Mouse (Mus musculus) mouse trophoblast stem cell (cell line): ENCODE results near the gene March6.

Source experiments
- in situ Hi-C, 2 experiments: fragments of 300-500 bp; cut with MseI, MboI; formaldehyde crosslinking; loops; 2 replicates in 1 of 2; 3 replicates in 1 of 2; pipeline ENCODE4 v1.15.1; 2025

March6 gene

GRCm38 (mm10) chr15:31454096-31454860, 76.6 kb downstream of the March6 start:
- in situ Hi-C loops, result loop anchor here in 1 of 2 experiments (10.0 kb wide), 1 partner anchor 141 kb away; no protein-coding TSS in a partner anchor

DNA sequence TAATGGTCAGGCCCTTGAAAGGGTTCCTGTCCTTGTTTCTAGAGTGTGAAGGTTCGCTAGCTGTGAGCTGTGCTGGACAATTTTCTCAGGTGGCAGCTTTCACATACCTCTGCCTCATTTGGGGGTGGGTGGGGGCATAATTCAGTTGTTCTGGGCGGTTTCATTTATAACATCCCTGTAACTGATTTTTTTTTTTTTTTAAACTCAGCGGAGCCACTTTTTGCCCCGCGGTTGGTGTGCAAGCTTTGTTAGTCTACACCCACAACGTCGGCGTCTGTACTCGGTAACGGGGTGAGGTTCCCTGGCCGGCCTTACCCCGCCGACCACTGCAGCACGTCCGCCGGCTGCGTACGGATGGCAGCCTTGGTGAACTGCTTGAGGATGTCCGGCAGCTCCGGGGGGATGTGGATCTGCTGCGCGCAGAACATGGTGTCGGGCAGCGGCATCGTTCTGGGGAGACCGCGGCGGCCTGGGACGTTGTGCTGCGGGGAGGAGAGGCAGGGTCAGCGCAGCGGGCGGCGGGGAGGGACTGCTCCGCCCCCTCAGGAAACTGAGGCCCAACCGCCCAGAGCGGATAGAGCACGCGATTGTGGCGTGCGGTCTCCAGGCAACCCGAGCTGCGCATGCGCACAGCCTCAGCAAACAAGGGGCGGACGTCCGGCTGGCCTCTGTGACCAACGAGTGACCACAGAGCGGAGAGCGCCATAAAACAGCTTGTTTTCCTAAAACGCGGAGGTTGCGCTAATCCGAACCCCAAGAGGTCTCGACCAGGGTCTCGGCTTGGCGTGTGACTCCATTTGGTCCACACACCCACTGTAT, 77.5 kb downstream of the March6 start, which contains the start of gene Ropn1l:
Gene Ropn1l (minus strand): TSS at position 640 of the 819 bp plus-strand sequence.
- in situ Hi-C loops, result loop anchor here in 1 of 2 experiments (10.0 kb wide), 1 partner anchor 141 kb away; no protein-coding TSS in a partner anchor

DNA sequence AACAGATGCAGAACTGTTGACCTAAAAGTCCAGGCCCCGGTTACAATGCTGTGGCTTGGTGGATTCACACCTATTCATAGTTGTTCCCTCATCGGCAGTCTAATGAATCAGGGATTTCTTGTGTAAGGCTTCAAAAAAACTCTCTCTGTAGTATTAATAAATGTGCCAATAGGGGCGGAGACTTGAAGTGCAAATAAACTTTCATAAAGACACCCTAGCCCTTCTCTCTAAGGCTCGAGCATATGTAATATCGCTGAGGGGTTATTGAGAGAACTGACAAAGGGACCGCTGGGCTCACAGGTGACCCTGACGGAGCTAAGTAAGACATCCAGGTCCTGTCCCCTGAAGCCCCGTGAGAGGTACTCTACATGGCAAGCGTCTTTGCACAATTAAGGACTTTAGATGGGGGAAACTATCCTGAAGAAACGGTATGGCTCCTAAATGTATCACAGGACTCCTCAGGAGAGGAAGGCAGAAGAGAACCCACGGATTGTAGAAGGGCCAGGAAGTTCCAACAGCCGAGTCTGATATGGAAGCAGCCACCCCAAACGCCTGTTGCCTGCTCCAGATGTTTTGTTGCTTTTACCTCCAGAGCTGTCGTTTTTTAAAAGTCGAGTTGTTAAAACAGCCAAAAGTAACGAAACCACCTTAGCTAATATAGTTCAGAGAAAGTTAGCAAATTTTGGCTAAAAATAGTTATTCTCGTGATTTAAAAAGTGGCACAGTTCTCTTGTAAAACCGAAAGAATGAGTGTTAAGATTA, 78.3 kb downstream of the March6 start:
- in situ Hi-C loops, result loop anchor here in 1 of 2 experiments (10.0 kb wide), 1 partner anchor 142 kb away; no protein-coding TSS in a partner anchor

DNA sequence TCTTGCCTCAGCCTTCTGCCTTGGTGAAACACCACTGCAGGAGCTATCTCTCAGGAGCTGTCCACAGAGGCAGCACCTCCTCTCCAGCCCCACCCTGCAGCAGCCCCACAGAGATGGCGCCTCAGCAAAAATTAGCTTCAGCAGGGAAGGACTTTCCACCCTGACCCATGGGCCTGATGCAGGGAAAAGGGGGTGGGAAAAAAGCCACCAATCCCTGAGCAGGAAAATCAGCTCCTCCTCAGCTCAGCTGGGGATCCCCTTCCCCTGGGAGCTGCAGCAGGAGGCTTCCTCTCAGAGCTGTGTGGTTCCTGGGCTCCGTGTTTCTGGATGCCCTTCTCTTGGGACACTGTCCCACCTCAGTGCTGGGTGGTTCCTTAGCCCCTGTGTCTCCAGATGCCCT, 81.1 kb downstream of the March6 start:
- in situ Hi-C loops, result loop anchor here in 1 of 2 experiments (10.0 kb wide), 2 partner anchors 135 to 145 kb away; no protein-coding TSS in a partner anchor

DNA sequence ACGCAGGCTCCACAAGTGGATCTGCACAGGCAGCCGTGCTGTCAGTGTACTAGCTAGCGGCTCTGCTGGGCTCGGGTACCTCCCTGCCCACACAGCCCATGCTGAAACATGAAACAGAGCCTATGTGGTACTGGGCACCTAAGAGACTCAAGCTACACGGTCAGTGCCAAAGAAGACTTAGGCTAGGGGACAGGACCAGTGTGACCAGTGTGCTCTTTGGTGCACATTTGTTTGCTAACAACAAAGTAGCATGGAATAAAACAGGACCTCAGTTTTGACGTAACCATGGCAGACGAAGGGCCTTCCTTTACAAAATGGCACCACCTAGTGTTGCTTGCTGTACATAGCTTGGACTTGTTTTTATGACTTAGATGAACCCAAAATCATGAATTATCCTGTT, 83.7 kb downstream of the March6 start:
- in situ Hi-C loops, result loop anchor here in 1 of 2 experiments (10.0 kb wide), 1 partner anchor 132 kb away; no protein-coding TSS in a partner anchor

- in situ Hi-C loops, result loop anchor here in 1 of 2 experiments (10.0 kb wide), 1 partner anchor 128 kb away; no protein-coding TSS in a partner anchor
Measured at GRCm38 (mm10) chr15:31442698-31443097, 88.2 kb downstream of the March6 start.

DNA sequence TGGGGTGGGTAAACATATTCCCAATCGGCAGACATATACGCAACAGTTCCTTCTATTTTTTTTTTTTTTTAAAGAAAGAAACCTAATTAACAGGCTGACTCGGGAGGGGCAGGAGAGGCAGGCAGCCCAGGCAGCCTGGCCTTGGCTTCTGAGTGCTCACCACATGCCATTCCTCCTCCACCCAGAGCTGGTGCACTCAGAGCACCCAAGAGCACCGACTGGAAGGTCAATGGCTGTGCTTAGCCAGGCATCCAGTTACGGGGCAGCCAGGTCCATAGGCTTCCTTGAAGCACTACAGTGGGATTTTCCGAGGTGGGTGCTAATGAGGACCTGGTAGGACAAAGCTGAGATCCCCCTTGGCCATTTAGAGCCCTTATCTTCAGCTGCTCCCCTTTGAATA, 88.9 kb downstream of the March6 start:
- in situ Hi-C loops, result loop anchor here in 1 of 2 experiments (10.0 kb wide), 1 partner anchor 127 kb away; no protein-coding TSS in a partner anchor

DNA sequence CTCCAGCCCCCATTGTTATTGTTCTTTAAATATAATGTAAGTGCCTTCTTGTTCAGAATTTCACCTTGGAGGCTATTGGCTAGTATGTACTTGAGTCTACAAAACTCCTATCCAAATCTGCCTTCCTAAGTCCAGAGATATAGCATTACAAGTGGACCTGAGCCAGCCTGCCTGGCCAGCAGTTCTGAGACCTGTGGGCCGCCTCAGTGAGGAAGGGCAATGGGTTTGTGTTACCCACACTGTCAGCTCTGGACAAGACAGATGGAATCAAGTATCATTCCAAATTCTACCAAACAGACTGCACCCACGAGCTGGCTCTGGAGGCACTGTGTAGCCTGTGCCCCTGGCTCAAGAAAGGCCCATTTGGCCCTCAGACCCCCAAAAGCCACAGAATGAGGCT, 94.0 kb downstream of the March6 start:
- in situ Hi-C loops, result no loop called here

- in situ Hi-C loops, result no loop called here
Measured at GRCm38 (mm10) chr15:31436083-31436482, 94.8 kb downstream of the March6 start.

DNA sequence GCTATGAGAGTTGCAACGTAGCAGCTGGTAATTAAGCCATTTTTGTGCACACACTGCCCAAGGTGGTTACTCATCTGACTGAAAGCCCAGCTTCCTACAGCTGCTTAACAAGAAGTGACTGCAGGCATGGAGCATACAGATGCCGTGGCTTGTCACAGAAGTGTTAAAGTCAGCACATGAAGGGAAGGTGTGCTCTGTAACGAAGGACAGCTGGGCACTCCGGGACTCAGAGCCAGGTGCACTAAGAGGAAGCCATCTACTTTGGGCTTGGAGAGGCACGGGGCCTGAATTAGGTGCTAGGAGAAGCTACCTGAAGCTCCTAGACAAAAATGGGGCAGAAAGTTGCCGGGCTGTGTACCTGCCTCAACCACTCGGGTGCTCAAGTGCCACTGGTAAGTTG, 97.1 kb downstream of the March6 start:
- in situ Hi-C loops, result no loop called here

DNA sequence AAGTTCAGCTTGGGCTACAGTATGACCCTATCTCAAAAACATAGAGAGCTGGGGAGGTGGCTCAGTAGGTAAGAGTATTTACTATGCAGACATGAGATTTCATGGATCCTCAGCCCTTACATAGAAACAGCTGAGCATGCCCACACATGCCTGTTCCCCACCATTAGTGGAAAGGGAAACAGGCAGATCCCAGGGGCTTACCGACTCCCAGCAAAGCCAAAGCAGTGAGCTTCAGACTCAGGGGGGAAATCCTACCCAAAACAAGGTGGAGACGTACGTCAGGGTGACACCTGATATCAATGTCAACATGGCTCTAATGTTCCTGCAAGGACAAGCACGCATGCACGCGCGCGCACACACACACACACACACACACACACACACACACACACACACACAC, 99.0 kb downstream of the March6 start:
- in situ Hi-C loops, result no loop called here

DNA sequence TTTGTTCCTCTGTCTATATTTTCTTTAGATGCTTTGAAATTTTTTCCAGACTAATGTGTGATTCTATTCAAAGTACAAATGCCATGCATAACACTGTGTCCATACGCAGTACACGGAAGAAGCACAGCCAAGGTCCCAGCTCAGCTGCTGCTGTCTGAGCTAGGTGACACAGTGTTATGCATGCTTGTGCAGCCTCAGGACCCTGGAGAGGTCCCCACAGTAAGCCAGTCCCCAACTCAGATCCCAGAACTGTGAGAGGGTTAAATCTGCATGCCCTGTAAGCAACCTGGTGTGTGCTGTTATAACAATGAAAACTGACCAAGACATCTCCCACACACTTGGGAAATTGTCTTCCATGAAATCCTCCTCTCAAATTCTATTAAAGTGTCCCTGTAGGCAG, 100.8 kb downstream of the March6 start:
- in situ Hi-C loops, result no loop called here

DNA sequence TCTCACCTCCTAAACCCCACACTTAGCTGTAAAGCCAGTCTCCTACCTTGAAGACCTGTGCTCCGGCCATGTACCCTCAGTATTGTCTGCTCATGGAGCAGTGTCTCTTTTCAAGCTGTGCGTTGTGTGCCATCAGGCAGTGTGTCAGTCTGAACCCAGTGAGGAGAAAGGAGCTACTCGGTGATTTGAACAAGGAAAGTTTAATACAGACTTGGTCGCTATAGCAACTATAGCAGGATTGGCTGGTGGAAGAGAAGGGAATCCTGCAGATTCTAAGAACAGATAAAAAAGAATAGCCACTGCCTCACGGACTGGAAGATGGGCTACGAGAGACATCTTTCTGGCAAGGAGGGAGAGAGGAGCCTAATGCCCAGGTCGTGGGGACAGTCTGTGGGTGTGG, 101.4 kb downstream of the March6 start:
- in situ Hi-C loops, result no loop called here

DNA sequence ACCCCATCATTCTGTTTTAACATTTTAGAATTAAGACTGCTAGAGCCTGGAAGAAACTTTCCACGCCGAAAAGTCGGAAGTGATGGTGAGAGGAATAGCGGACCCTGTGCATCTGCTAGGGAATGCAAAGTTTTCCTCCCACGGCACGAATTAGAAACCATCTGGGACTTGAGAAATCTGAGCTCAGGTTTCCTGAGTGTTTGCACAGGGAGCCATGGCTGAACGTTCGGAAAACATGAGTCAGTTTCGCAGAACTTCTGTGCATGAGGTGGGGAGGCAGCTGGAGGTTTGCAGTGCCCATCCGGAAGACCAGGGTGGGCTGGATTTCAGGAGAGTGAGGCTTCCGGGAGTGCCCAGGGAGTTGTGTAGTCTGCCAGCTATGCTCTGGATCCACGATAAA, 102.3 kb downstream of the March6 start:
- in situ Hi-C loops, result no loop called here

GRCm38 (mm10) chr15:31427390-31427789, 103.5 kb downstream of the March6 start:
- in situ Hi-C loops, result no loop called here

DNA sequence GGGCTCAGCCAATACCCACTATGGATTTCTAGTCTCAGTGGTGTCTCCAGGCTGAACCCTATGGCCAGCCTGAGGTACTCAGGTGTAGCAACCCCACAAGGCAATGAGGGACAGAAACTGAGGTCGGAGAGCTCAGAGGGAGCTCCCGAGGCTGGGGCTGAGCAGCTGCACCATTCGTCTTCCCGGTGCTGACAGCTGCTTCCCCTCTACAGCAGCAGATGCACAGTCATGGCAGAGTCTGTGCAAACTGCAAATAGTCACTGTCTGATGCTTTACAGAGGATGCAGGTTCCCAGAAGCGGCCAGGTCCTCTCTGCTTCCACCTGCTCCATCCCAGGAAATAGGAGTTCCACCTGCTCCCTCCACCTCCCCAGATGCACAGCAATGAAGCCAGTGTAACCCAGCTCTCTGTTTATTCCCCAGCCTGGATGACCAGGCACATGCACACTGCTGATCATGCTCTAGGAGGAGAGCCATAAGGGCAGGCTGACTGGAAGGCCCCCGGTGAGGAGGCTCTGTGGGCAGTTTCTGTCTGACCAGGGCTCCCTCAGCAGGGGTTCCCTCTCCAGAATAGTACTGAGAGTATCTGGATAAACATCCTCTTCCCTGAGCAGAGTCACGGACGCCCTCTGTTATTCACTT, 104.7 kb downstream of the March6 start:
- in situ Hi-C loops, result no loop called here

GRCm38 (mm10) chr15:31422649-31423369, 108.0 kb downstream of the March6 start:
- in situ Hi-C loops, result no loop called here

GRCm38 (mm10) chr15:31419037-31419436, 111.8 kb downstream of the March6 start:
- in situ Hi-C loops, result loop anchor here (5.0 to 10.0 kb wide), 2 partner anchors 94 to 102 kb away; no protein-coding TSS in a partner anchor

DNA sequence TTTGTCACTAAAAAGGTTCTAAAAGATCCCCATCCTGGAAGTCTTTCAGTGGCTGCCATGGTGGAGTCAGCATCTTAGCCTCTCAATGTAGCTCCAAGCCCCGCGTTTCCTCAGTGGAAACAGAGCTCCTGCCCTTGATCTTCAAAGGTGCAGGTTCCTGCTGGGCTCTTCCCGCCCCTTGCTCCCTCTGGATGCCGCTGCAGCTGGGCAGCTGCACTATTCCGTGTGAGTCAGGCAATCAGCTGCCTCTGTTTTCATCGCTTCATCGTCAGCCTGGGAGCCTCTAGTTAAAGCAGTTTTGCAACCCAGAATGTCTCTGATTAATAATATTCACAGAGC, 112.2 kb downstream of the March6 start:
- in situ Hi-C loops, result loop anchor here (5.0 to 10.0 kb wide), 2 partner anchors 94 to 101 kb away; no protein-coding TSS in a partner anchor
